Mouse (Mus musculus) E14TG2a.4 (cell line): ENCODE measurements around the gene Cwh43.

ENCODE experiments used
- CTCF ChIP-seq: conservative IDR thresholded peaks from 2 replicates; pipeline ENCODE4 v1.5.1; 2014; ENCODE audit warnings: low read length
- NANOG ChIP-seq: IDR thresholded peaks from 2 replicates; pipeline ENCODE4 v1.6.1; 2014; ENCODE audit warnings: borderline replicate concordance, low read length, mixed read lengths

GRCm38 (mm10) chr5:73500867-73501440 lies 95.1 kb downstream of the Cwh43 start:
- TF ChIP-seq CTCF (no peak), NANOG (no peak)
